Mouse (Mus musculus): ENCODE results near the gene Rtkn2. TPM values are rescaled to one million over a fixed set of nuclear protein-coding genes. Genes with fewer than 3 reads are reported as not detected.
A peak's percentile ranks its signal among the peaks of the same experiment; 100 is the strongest.

Rtkn2 gene
- total RNA-seq, 2 experiments from 2014 or later, result 4.0 to 4.5 TPM

- no peak for DNase-seq
These were observed 61.0 kb downstream of the Rtkn2 start for GRCm38 (mm10) chr10:68040394-68040793.

- no peak for DNase-seq
These were observed 64.6 kb downstream of the Rtkn2 start for GRCm38 (mm10) chr10:68043973-68044372.

- no peak for DNase-seq
These were observed 65.5 kb downstream of the Rtkn2 start for GRCm38 (mm10) chr10:68044864-68045263.

GRCm38 (mm10) chr10:68048641-68049305 is 69.4 kb downstream of the Rtkn2 start:
- DNase-seq, result no peak

- no peak for DNase-seq
These were observed 71.5 kb downstream of the Rtkn2 start for GRCm38 (mm10) chr10:68050882-68051281.

GRCm38 (mm10) chr10:68051316-68051933 is 72.1 kb downstream of the Rtkn2 start:
- no peak for DNase-seq

GRCm38 (mm10) chr10:68052307-68052706 is 72.9 kb downstream of the Rtkn2 start:
- no peak for DNase-seq

GRCm38 (mm10) chr10:68054131-68054530 is 74.8 kb downstream of the Rtkn2 start:
- no peak for DNase-seq

- DNase-seq, result no peak
These were observed 75.3 kb downstream of the Rtkn2 start for GRCm38 (mm10) chr10:68054706-68055105.

- no peak for DNase-seq
These were observed 78.5 kb downstream of the Rtkn2 start for GRCm38 (mm10) chr10:68057841-68058240.

- no peak for DNase-seq
These were observed 79.0 kb downstream of the Rtkn2 start for GRCm38 (mm10) chr10:68058378-68058777.

GRCm38 (mm10) chr10:68060590-68061248 is 81.3 kb downstream of the Rtkn2 start:
- peak; percentile 32 for DNase-seq

- no peak for DNase-seq
These were observed 81.9 kb downstream of the Rtkn2 start for GRCm38 (mm10) chr10:68061249-68061615.

GRCm38 (mm10) chr10:68063806-68064545 is 84.6 kb downstream of the Rtkn2 start:
- no peak for DNase-seq

GRCm38 (mm10) chr10:68064571-68064970 is 85.2 kb downstream of the Rtkn2 start:
- no peak for DNase-seq

- DNase-seq, result no peak
These were observed 86.8 kb downstream of the Rtkn2 start for GRCm38 (mm10) chr10:68066173-68066572.

- no peak for DNase-seq
These were observed 88.6 kb downstream of the Rtkn2 start for GRCm38 (mm10) chr10:68067961-68068360.

GRCm38 (mm10) chr10:68068426-68068825 is 89.1 kb downstream of the Rtkn2 start:
- DNase-seq, result no peak

- no peak for DNase-seq
These were observed 91.7 kb downstream of the Rtkn2 start for GRCm38 (mm10) chr10:68071041-68071440.

GRCm38 (mm10) chr10:68072626-68073025 is 93.3 kb downstream of the Rtkn2 start:
- DNase-seq, result no peak

GRCm38 (mm10) chr10:68074291-68074690 is 94.9 kb downstream of the Rtkn2 start:
- no peak for DNase-seq

- DNase-seq, result no peak
These were observed 95.8 kb downstream of the Rtkn2 start for GRCm38 (mm10) chr10:68075181-68075580.

GRCm38 (mm10) chr10:68078708-68079107 is 99.3 kb downstream of the Rtkn2 start:
- DNase-seq, result no peak
